Mouse (Mus musculus) activated CD4-positive, CD25-positive, alpha-beta regulatory T cell (primary cell): ENCODE data around the gene Gm7951. TPM values are rescaled to one million over a fixed set of nuclear protein-coding genes. Genes with fewer than 3 reads are reported as not detected.

ENCODE experiments used
- polyA plus RNA-seq, 2 experiments: library from polyadenylated mRNA; unstranded; fragments of 100-300 nt; shearing (Covaris generic); gene quantifications; one replicate each; pipeline ENCODE4 v1.2.1; 2017

The Gm7951 gene
- polyA plus RNA-seq, result not detected

DNA sequence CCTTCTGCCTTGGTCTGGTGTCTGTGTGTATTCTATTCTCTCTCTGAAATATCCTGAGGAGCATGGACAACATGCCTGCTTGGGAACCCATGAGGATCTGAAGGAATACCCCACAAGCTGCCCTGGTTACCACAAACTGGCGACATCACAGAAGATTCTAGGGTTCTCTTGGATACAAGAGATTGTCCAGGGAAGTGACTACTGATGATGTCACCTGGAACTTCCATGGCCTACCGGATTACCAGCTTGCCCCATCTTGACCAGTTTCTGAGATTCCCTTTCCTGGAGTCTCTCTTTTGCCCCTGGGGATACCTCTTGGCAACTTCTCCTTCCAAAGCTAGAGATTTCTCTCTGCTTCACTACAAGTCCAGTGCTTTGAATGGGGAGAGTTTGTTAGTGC is at the start of gene Gm7951:
Gm7951 (minus strand) TSS at position 101 of the 400 bp plus-strand sequence.

DNA sequence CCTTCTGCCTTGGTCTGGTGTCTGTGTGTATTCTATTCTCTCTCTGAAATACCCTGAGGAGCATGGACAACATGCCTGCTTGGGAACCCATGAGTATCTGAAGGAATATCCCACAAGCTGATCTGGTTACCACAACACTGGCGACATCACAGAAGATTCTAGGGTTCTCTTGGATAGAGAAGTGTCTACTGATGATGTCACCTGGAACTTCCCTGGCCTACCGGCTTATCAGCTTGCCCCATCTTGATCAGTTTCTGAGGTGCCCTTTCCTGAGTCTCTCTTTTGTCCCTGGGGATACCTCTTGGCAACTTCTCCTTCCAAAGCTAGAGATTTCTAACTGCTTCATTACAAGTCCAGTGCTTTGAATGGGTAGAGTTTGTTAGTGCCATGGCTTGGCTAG is 45.4 kb upstream of the Gm7951 start, which contains the start of gene Gm17027:
Gm17027 (minus strand) TSS at position 101 of the 400 bp plus-strand sequence.

Other genes with a start within 250 kb of the Gm7951 start
- not detected for gene Gm7980, start 210.1 kb downstream of the Gm7951 start, polyA plus RNA-seq
- not detected for gene 1700049E17Rik1, start 192.4 kb downstream of the Gm7951 start, polyA plus RNA-seq
- gene 1700024B05Rik, start 173.4 kb downstream of the Gm7951 start, polyA plus RNA-seq, result under 1 TPM in 1 of 2 experiments, not detected in 1; 0.14 TPM
- gene Gm6401, start 149.4 kb downstream of the Gm7951 start, polyA plus RNA-seq, result not detected
- not detected for gene Gm3543, start 134.0 kb downstream of the Gm7951 start, polyA plus RNA-seq
- not detected for gene Gm17027, start 45.3 kb upstream of the Gm7951 start, polyA plus RNA-seq
- gene Gm3573, start 73.4 kb upstream of the Gm7951 start, polyA plus RNA-seq, result not detected
- not detected for gene Gm17026, start 142.7 kb upstream of the Gm7951 start, polyA plus RNA-seq
- gene Gm9611, start 180.0 kb upstream of the Gm7951 start, polyA plus RNA-seq, result under 1 TPM in 1 of 2 experiments, not detected in 1; 0.21 TPM
- not detected for gene Gm7995, start 192.8 kb upstream of the Gm7951 start, polyA plus RNA-seq